Mouse (Mus musculus): ENCODE data around the gene Rap1b.

Gene Rap1b

GRCm38 (mm10) chr10:117823321-117823720, 22.5 kb downstream of the Rap1b start:
- no peak for DNase-seq (ENCODE audit: extremely low read depth, low read depth)

DNA sequence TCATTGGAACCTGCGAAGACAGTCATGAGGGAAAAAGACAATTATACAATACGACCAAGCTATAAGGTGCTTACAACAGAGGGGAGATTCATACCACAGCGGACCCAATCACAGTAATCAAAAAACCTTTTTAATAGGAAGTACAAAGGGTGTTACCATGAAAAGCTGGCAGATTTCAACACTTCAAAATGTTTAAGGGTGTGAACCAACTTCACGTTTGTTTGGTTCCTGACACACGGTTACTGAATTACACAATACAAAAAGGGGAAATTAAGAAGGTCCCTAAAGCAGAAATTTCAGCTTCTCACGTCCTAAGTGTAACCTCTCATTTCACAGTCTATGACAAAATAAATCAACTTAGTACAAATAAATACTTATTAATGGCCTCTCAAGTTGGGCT, 27.2 kb downstream of the Rap1b start:
- DNase-seq (ENCODE audit: extremely low read depth, low read depth): no peak

DNA sequence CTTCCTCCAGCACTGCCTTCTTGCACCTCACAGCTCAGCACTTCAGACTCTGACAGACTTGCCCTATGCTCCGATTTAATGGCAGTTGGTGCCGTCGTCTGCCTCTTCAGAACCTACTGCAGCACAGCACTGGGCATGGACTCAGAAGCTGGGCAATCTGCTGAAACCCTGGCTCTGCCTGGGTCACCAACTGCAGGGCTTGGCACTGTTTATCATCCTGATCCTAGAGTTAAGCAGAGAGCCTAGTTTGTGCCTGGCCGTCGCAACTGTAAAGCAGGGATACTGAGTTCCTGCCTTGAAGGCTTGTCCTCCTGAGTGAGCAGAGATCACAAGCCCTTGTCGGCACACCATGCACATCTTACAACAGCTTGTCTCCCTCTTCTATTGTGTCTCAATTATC, 29.1 kb downstream of the Rap1b start:
- DNase-seq (ENCODE audit: extremely low read depth, low read depth): no peak

- DNase-seq (ENCODE audit: extremely low read depth, low read depth): no peak
Measured at GRCm38 (mm10) chr10:117812501-117812900, 33.3 kb downstream of the Rap1b start.

DNA sequence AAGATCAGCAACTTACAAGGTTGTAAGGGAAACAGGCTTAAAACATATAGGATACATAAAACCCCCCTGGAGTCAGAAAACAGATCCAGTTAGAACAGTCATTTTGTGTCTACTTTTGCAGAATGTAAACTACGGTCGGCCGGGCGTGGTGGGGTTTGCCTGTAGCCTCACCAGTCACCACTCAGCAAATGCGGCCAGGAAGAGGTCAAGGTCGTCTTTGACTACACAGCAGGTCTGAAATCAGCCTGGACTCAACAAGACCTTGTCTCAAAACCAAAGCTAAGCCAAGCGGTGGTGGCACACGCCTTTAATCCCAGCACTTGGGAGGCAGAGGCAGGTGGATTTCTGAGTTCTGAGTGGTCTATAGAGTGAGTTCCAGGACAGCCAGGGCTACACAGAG, 34.3 kb downstream of the Rap1b start:
- DNase-seq (ENCODE audit: extremely low read depth, low read depth): no peak

GRCm38 (mm10) chr10:117810506-117810905, 35.3 kb downstream of the Rap1b start:
- DNase-seq (ENCODE audit: extremely low read depth, low read depth): no peak

GRCm38 (mm10) chr10:117808068-117808467, 37.8 kb downstream of the Rap1b start:
- DNase-seq (ENCODE audit: extremely low read depth, low read depth): no peak

GRCm38 (mm10) chr10:117805919-117806318, 39.9 kb downstream of the Rap1b start:
- DNase-seq (ENCODE audit: extremely low read depth, low read depth): no peak

DNA sequence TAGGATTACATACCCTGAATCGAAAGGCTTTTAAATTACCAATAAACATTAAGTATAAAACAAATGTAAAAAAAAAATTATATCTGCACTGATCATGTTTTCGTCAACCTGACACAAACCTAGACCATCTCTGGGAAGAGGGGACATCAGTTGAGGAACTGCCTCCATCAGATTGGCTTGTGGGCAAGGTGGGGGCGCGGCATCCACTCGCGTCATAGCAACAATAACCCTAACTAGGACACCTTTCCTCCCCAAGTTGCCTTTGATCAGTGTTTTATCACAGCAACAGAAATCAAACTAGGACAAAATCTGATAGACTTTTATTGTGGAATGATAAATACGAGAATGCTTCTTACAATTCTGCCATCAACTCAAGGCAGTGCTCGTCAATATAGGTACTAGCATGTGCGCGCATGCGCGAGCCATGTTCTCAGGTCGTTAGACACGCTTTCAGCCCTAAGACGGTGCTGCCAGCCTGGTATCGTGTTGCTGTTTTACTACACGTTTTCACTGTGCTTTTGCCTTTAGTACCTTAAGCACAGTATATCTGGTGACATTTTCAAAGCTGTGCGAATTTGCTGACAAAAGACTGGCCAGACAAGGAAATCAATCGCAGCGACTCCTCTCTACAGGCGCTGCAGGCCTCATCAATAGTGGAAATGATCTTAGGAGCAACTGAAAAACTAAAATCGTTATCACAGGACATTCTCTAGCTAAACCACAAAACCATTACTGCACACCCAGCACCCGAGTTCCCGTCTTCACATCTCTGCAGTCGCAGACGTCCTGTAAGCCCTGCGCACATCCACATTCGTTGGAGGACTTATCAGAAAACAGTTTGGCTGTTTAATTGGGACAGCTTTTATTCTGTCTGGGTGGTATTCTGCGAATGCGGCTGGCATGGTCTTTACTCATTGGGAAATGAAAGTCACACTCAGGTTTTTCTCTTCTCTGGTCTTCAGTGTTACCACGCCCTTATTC, 41.7 kb downstream of the Rap1b start:
- peak; percentile 60 for DNase-seq (ENCODE audit: extremely low read depth, low read depth)

- DNase-seq (ENCODE audit: extremely low read depth, low read depth): no peak
Measured at GRCm38 (mm10) chr10:117801886-117802285, 43.9 kb downstream of the Rap1b start.

DNA sequence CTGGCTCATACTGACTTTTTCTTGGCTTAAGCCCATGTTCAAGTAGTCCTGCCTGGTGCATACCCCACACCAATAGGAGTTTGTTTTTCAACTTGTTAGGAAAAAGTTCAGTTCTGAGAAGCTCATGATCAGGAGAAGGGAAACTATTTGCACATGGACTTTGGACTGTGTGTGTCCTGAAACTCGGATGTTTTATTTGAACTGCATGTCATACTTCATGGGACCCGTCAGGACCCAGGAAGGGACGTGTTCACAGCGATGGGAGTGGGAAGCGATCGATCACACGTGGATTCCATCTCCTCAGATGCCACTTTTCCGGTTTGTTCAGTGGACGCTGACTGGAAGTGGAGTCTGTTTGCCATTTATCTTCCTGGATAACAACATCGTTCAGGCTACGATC, 46.0 kb downstream of the Rap1b start:
- DNase-seq (ENCODE audit: extremely low read depth, low read depth): no peak

GRCm38 (mm10) chr10:117798436-117799035, 47.3 kb downstream of the Rap1b start:
- no peak for DNase-seq (ENCODE audit: extremely low read depth, low read depth)

DNA sequence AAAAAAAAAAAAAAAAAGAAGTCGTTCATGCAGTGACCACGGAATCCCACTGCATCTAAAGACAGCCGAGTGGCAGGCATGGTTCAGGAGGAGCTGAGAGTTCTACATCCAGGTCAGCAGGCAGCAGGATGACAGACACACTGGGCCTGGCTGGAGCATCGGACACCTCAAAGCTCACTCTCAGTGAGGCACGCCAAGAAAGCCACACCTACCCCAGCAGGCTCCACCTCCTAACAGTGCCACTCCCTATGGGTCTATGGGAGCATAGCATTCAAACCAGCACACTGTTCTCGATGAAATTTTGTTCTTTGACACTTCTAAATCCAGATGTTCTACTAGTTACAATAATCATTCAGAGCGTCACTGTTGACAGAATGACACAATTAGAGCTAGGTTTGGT, 48.2 kb downstream of the Rap1b start:
- DNase-seq (ENCODE audit: extremely low read depth, low read depth): no peak

DNA sequence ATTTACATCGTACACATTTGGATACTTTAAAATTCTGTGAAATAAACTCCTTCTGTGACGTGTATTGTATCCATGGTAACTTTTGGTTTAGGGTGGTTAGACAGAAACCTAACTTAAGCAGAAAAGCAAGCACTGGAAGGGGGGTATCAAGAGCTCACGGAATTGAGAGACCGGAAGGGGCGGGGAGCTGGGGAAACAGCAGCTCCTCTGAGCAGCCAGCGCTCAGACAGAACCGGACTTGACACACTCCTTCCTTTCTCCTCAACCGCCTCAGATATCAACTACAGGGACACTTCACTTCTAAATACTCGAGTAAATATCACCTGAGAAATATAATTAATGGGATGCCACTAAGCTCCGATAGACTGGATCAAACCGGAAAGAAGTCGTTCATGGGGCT, 48.7 kb downstream of the Rap1b start:
- DNase-seq (ENCODE audit: extremely low read depth, low read depth): no peak

DNA sequence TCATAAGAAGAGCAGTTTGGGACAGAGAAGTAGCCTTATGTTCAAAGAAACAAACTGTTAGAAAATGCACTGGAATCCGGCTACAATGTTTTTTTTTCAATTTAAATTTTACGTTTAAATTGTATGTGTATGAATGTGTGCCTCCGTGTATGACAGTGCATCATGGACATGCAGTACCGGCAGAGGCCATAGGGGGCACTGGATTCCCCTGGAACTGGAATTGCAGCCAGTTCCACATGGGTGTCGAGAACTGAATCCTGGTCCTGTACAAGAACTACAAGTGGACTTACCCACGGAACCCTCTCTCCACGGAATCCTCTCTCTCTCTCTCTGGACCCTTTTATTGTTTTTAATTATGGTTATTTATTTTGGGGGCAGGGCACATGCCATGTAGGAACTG, 49.7 kb downstream of the Rap1b start:
- DNase-seq (ENCODE audit: extremely low read depth, low read depth): no peak

DNA sequence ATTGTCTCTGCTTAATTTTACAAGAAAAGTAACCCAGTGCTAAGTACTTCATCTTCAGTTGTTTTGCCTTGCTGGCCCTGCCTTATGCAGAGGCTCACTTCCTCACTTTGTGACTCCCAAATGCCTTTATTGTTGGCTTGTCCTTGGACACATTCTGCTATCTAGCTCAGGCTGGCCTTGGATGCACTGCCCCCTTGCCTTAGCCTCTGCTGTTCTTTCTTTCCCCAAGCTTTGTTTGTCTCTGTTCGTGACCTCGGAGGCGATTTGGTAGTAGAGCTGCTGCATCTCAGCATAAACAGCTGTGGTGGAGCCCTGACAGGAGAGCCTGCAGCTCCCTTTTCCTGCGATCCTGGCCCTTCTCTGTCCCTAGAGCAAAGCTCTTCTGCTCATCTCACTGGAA, 50.6 kb downstream of the Rap1b start:
- DNase-seq (ENCODE audit: extremely low read depth, low read depth): no peak

DNA sequence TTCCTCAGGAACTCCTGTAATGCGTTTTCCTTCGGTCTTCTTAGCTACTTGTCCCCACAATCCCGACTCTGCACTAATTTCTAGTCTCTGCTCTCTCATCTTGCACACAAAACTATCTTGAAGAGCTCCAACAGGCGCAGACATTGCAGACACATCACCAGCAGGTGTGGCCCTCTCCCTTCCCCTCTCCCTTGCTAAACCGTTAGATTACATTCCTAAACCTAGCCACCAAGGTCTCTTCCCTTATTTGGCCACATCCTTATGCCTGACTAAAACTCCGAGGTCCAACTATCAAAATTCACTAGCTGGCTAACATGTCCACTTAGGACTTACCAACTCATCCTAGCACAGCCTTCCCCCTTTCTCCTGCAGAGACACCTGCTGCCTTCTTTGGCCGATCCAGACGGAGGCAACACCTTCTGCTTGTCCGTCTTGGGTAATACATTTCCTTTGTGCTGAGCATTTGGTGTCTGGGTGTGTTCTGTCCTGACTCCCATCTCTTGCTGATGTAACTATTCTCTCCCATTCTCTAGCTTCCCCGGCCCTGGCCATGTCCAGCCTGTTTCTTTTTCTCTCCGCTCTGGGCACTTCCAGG, 52.3 kb downstream of the Rap1b start:
- peak; percentile 18 for DNase-seq (ENCODE audit: extremely low read depth, low read depth)

- peak; percentile 85 for DNase-seq (ENCODE audit: extremely low read depth, low read depth)
Measured at GRCm38 (mm10) chr10:117792141-117793091, 53.4 kb downstream of the Rap1b start, which contains the start of gene Nup107. Nup107 (minus strand) TSS chr10:117792705.

GRCm38 (mm10) chr10:117791171-117791470, 54.7 kb downstream of the Rap1b start:
- no peak for DNase-seq (ENCODE audit: extremely low read depth, low read depth)

- DNase-seq (ENCODE audit: extremely low read depth, low read depth): no peak
Measured at GRCm38 (mm10) chr10:117790421-117791170, 55.2 kb downstream of the Rap1b start.

DNA sequence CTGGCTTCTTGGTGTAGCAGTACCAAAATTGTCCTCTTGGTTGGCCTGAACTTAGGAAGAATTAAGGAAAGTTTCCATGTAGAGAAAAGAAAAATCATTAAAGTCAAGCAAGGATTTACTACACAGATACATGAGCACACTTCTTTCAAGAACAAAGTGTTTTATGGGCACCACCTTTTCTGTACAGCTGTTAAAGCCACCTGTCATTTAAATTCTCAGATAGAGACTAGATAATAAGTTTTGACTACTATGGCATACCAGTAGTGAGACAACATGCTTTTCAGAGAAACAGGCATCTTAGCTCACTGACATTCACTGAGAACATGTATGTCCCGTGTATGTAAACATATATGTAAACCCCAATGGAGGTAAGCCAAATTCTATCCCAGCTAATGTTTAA, 55.8 kb downstream of the Rap1b start:
- no peak for DNase-seq (ENCODE audit: extremely low read depth, low read depth)
